Mouse (Mus musculus): ENCODE data around the gene Mb21d2. TPM values are rescaled to one million over a fixed set of nuclear protein-coding genes. Genes with fewer than 3 reads are reported as not detected.

Mb21d2 gene
- polyA plus RNA-seq, 1 experiment from 2014 or later = 9.5 TPM

DNA sequence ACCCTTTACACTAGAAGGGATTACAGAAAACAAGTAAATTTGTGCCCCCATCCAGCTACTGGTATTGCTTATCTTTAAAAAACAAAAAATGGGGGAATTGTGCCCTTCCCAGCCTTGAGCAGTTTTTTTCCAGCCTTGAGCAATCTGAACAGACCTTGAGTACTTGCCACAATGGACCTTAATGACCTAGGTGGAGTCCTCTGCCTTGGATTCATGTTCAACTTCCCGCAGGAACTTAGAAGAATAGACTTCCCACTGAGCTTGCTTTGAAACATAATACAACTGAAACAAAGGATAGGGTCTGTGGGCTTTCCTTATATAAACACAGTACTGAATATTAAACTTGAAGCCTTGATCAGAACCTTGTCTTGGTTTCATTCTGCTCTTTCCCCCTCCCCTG is 116.2 kb downstream of the Mb21d2 start:
- no peaks in the 10 kb centered on the region for H3K4me1 ChIP-seq
- WGBS = 79% methylated on average over 1 of the region's 1 CpGs
- no peak overlapping the region for H3K9ac ChIP-seq (replicated peaks)
- no peaks in the 10 kb centered on the region for H3K9me3 ChIP-seq
- no peaks in the 10 kb centered on the region for H3K36me3 ChIP-seq
- H3K27ac ChIP-seq (replicated peaks) = no peak overlapping the region
- ATAC-seq (replicated peaks) = no peak
- H3K27me3 ChIP-seq = no peaks in the 10 kb centered on the region
- no peak overlapping the region for H3K4me2 ChIP-seq (replicated peaks)
- no peak overlapping the region for H3K4me3 ChIP-seq

DNA sequence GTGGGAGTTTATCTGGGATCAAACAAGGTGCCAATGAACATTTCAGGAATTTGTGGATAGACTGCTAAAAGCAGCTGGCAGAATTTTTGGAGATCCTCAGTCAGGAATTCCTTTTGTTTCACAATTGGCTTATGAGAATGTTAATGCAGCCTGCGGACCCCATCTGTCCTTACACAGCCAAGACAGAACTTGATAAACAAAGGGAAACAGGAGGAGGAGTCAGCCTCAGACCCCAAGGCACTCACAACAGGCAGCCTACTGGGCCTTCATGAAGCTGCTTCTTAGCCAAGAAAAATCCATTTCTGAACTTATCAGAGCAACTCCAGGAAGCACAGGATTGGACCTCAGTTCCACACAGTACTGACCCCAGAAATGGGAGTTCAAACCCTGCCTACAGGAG is 120.4 kb downstream of the Mb21d2 start:
- Histone ChIP-seq H3K27ac (replicated peaks) (no peak overlapping the region), H3K4me1 (no peaks in the 10 kb centered on the region), H3K4me3 (no peak overlapping the region), H3K9me3 (no peaks in the 10 kb centered on the region), H3K4me2 (replicated peaks) (no peak overlapping the region), H3K27me3 (no peaks in the 10 kb centered on the region), H3K9ac (replicated peaks) (no peak overlapping the region), H3K36me3 (no peaks in the 10 kb centered on the region)
- no peak for ATAC-seq (replicated peaks)
- 29% methylated on average over 1 of the region's 1 CpGs for WGBS

DNA sequence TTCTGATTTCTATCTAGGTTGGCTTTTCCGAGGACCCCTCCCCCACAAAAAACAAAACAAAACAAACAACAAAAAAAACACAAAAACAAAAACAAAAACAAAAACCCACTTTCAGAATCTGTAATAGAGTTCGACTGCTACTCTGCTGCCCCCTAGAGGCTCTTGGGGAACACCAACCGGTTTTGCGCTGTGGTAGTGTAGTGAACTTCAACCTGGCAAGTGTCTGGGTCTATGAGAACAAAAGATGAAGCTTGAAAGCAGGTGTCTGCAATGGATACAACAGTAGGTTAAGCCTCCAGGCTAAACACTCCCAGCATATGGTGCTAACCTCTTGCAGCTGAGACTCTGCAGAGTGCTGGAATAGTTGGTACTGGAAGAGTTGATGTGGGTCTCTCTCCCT is 136.4 kb downstream of the Mb21d2 start:
- Histone ChIP-seq H3K27me3 (no peaks in the 10 kb centered on the region), H3K36me3 (no peaks in the 10 kb centered on the region), H3K9ac (replicated peaks) (no peak overlapping the region), H3K9me3 (no peaks in the 10 kb centered on the region), H3K27ac (replicated peaks) (no peak overlapping the region), H3K4me2 (replicated peaks) (no peak overlapping the region), H3K4me1 (no peaks in the 10 kb centered on the region), H3K4me3 (no peak overlapping the region)
- peak; percentile 64; the same call in 1 of the 2 replicates for ATAC-seq (replicated peaks)
- 4% methylated on average over 4 of the region's 4 CpGs for WGBS

Other genes with a start within 250 kb of the Mb21d2 start
- gene Fgf12, start 176.6 kb downstream of the Mb21d2 start, polyA plus RNA-seq (2015; fragmentation: Nextera tagmentation; extraction: Ambion mirVana) = 20.2 and 20.8 TPM in 2 replicates